Mouse (Mus musculus): ENCODE measurements at regions not wholly inside any gene's neighbourhood (a gene's known extent, or its start where the extent isn't known, plus 50 kb on each side); places are given as distances from the start of the nearest gene placed in this dataset.
A peak's percentile ranks its signal among the peaks of the same experiment; 100 is the strongest.

DNA sequence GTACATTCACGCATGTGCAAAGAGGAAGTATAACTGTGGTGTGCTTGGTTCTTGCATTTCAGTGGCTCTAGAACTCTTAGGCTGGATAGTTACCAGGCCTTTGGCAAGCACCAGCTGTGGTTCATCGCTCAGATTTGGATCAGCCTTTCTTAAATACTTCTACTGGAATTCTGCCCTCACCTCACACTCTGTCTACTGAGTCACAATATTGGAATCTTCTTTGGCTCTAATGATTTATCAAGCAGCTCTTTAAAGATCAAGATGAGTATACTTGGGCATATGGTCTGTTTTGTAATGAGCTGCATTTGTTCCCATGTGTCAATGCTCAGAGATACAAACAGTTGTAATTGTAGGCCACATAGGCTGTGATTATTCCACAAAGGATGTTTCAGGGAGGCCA is 197.5 kb downstream of the Icos start:
- DNase-seq (ENCODE audit: low read depth) = no peak

DNA sequence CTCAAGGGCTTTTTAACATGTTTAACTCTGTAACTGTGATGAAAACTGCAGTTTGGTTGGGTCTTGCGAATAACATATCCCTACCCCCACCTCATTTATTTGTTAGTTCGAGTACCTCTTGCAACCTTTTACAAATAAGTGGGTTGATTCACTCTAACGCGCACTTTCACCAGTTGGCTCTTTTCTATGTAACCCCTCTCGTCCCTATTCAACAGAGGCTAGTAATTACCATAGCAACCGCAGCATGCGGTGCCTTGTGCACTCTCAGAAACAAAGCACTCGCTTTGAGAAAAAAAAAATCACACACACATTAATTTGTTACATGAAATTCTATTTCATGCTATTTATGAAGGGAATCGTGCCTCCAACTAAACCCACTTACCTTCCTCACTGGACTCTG is 201.7 kb downstream of the Icos start:
- no peak for DNase-seq (ENCODE audit: low read depth)

DNA sequence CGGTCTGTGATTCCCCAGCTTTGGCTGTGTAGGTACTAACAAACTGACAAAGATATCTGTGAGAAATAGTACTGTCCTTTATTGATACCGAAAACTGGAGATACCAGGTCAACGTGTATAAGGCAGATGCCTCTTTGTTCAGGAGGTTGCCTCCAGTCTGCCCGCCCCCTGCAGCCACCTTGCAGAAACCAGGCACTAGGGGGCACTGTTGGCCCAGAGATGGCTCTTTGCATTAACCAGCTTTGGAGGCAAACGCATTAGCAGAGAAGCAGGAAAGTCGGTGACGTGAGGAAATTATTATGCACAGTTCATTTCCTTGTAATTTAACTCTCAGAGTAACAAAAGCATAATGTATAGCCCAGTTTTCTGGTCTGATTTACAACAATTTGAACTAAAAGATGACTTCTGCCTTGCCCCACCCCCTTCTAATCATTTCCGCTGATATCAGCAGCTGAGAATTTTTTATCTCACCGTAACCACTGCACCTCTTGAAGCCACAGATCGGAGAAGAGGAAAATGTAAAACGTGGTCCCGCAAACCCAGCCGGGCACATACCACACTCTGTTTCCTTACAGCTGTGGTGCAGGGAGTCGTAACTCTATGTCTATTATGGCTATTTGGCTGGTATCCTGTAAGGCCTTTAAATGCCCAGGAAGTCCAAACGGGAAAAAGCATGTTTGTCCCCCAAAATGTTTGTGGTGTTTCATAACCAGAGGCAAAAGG is 203.5 kb downstream of the Icos start:
- DNase-seq (ENCODE audit: low read depth) = no peak

DNA sequence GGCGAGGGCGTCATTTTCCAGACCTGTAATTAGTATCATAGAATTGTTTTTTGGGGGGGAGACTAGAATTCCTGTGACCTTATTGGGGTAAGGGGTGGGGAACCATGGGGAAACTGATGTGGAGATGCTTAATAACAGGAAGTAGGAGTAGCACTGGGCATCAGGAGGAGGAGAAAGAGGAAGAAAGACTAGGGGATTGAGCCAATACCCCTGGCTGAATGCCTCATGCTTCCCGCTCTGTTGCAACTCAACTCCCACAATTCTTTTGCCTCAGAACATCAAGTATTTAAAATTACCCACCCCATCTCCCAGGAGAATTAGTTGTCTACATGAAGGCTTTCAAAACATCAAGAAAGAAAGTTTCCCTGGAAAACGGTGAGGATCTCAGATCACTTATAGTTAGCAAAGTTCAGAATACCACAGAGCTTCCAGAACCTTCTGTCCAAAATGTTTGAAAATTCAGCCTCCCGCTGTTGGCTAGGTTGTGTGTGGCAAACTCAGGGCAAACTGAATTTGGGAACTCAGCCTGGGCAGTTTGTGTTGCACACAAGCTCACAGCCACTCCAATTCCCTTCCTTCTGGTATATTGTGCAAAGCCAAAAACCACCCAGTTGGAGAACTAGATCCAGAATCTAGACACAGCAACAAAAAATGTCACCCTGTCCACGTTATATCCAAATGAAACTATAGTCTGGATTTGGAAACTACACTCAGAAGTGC is 209.8 kb downstream of the Icos start:
- DNase-seq (ENCODE audit: low read depth) = no peak

DNA sequence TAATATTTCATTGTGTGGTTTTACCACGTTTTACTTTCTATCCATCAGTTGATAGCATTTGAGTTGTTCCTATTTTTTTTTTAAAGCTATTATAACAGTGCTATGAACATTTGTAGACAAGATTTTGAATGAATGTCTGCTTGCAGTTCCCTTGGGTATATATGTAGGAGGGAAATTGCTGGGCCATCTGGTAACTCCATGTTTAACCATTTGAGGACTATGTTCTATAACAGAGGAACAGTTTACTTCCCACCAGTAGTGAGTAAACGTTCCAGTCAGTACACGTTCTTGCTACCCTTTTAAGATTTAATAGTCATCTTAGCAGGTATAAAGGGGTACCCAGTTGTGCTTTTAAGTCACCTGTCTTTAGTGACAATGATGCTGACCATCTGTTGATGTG is 213.2 kb downstream of the Icos start:
- no peak for DNase-seq (ENCODE audit: low read depth)

DNA sequence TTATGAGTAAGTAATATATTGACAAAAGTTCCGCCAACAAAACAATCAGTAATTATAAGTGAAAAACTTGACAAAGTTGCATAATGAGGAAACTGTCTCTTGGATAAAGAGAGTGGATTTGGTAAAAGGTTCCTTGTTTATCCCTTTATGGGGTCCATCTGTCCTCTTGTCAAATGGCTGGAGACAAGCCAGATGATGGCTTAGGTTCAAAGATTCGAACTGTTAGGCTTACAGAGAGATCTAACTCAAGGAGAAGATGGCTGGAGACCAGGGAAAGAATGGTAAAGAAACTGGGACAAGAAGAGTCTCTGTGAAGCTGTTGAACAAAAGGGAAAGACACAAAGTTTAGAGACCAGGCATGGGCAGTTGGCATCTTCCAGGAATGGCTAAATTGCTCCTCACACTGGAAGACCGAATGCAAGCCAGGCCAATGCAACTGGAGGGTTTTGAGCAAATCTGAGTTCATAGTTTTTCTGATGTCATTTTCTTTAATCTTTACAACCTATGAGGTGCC is 220.9 kb downstream of the Icos start:
- DNase-seq (ENCODE audit: low read depth) = no peak

DNA sequence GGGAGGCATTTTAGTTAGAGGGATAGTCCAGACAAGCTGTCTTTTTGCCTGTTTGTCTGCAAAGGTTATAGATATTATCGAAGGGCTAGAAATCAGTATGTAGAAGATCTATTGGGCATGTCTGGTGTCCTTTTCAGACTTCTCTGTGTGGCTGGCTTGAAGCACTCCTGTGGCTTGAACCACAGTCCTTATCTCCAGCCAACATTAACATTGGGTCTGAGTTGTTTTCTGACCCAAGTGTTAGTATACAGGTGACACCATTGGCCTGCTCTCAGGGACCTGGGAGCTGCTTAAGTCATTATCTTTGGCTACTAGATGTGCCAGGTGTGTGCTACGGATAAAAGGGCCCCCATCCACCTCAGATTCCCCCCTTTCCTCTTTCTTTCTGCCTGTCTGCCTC is 223.3 kb downstream of the Icos start:
- no peak for DNase-seq (ENCODE audit: low read depth)

DNA sequence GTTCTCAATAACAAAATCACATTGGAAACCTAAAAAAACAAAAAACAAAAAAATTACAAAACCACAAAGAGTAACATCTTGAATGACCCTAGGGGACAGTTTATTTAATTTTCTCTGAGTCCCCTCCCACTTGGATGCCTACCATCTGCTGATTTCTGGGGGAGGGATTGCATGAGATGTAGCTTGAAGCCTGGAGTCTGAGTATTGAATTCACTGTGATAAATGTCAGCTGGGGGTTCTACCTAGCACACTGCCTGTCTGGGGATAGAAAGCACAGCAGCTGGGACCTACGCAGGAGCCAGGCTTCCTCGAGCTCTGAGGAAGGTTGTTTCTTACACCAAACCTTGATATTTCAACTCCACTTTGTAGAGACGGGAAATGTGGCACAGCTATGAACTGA is 224.4 kb downstream of the Icos start:
- DNase-seq (ENCODE audit: low read depth) = no peak

DNA sequence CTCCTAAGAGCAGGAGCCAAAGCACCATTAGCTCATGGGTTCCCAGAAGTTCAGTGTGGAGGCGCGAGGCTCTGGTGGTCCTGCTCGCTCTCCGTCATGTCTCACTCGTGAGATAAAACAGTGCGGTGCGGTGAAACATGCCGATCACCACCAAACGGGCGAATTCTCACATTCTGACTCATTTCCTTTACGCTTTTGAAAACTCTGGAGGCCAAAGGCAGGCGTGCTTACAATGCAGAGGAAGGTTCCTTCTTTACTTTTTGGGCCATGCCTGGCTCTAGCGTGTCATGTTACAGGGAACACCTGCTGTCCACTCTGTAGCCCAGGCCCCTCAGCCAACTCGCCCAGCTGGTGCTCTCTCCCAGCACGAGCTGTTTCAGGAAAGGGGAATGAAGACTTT is 225.4 kb downstream of the Icos start:
- peak; percentile 19 for DNase-seq (ENCODE audit: low read depth)

DNA sequence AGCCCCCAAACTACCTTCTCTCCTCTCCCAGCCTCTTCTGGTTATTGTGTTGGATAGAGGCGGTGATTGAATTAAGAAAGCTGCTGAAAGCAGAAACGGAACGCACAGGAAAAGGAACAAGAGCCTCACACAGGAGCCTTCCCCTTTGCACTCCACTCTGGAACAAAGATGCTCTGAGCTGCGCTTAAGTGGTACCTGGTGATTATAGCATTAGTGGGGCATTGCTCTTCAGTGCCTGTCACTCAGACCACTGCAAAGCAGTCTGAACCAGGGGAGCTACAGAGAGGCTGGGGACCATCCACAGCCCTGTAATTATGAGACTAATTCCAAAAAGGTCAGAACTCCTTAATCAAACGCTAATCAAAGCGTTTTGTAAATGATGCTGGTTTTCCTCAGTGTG is 225.9 kb downstream of the Icos start:
- DNase-seq (ENCODE audit: low read depth) = no peak

DNA sequence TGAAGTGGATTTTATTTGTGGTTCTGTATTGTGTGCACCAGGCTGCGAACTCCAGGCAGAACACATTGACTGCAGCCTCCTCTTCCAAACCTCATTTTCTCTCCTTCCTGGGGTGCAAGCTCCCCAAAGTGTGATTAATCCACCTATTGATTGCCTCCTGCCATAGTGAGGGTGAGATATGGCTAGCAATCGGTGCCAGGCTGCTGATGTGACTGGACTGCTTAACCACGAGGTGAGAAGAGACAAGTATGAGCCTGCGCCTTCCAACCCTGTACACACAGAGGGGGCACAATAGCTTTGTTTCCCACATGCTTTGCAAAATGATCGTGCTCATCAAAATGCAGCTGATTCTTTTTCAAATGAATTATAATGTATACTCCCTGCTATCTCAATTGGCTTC is 227.4 kb downstream of the Icos start:
- no peak for DNase-seq (ENCODE audit: low read depth)

DNA sequence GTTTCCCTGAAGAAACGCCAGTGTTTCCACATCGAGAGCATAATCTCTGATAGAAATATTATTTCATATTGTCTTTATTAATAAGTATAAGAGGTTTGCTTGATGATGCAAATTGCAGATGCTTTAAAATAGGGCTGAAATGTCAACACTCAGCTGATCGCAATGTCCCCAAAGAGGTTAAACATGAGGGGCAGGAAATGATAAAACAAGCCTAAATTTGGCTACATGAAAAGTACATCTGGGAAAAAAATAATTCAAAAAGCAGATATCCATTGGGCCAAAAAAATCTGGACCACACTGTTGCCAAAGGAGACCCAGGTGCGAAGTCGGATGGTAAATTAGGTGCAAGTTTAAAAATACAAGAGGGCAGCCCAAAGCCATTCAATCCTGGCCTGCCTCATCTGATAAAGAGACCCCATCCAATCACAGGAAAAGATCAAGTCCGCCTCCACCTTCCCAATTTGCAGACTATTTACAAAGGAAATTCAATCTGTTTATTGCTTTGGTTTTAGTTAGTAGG is 229.2 kb downstream of the Icos start:
- DNase-seq (ENCODE audit: low read depth) = no peak

DNA sequence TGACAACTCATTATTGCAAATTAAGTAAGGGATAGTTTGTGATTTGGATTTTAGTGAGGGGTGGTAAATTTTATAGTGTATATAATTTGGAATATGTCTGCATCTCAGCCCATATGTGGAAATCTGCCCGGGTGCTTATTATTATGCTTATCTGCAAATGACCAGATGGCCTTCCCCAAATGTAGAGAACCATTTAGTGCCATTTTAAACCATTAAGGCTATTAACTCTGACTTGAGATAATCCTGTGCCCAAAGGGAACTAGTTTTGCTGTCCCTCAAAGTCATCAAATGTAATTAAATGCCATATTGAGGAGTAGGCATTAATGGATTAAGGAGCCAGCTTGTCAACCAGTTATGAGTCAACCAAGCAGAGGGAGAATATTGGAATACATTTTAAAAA is 230.7 kb downstream of the Icos start:
- DNase-seq (ENCODE audit: low read depth) = no peak

DNA sequence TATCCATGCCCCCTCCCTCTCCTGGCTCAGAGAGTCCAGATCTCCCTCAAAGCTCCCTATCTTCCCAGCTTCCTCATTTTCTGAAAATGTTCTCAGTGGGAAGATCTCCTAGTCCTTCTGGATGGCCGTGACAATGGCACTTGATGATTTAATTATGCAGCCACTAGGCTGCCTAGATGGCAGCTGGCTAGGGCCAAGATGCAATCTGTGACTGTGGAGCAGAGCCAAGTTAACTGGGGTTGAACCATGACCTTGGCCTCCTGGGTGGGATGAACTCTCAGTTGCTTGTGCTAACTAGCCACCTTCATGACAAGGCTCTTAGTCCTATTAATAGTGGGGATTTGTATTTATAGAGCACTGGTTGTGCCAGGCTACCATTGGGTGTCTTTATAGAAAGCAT is 243.4 kb downstream of the Icos start:
- no peak for DNase-seq (ENCODE audit: low read depth)

DNA sequence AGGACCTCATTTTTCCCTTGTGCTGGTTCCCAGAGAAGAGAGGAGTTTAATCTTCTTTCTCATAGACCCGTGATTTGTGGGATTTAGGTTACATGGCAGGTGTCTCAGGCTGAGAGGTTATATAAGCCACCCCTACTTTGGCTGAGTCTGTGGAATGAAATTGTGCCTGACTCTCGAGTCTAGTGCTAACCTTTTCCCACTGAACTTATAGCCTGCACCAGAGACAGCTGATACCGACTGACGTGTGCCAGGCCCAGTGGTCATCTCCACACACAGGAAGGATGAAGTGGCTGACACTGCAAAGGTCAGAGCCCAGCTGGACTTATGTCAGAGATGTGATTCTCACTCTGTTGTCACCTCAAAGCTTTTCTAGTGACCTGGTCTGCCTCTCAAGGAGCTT is 251.2 kb downstream of the Icos start:
- no peak for DNase-seq (ENCODE audit: low read depth)

DNA sequence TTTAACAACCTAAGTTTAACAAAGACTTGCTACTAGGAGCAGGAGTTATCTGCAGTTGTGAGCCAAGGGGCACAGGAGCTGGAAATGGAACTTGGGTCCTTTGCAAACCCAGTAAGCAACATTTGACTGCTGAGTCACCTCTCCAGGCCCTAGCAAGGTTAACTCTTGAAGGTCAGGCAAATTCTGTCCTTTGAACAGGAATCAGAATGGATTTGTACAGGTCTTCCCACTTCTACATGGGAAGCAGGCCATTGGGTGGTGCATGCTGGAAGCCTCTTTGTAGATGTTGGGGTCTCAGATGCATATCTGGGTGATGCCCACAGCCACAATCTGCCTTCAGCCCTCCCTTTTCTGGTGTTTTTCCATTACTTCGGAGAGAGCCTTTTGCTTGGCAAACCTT is 255.3 kb downstream of the Icos start:
- DNase-seq (ENCODE audit: low read depth) = no peak

DNA sequence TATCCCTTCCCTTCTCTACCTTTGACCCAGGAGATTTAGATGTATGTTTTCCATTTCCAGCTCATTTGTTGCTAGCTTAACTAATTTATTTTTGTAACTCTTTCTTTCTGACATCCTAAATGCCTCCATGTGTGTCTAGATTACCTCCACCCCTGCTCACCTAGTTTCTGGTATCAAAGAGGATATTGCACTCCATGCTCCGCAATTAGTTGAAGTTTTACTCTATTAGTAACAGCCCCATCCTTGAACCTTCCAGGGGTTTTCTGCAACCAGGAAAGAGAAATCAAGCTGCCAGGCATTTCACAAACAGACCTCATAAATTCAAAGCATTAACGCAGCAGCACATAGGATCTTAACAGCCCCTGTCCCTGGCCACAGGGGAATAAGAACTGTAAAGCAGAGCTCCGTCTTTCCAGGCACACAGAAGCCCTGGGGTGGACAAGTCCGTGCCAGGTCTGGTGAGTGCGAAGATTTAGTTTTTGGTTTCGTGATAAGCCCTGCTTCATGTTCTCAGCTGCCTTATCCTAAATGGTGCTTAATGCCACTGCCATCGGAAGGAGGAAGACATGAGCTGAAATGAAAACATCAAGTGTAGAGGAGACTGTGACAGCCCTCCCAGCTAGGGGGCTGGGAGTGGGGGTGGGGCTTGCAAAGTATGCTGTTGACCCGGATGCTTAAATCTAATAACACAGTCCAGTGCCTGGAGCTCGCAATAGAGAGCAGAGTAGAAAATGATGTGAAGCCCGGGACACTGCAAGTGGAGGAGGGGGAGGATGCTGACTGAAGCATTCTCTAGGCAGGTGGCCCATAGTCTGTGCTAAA is 256.0 kb downstream of the Icos start:
- DNase-seq (ENCODE audit: low read depth) = no peak

DNA sequence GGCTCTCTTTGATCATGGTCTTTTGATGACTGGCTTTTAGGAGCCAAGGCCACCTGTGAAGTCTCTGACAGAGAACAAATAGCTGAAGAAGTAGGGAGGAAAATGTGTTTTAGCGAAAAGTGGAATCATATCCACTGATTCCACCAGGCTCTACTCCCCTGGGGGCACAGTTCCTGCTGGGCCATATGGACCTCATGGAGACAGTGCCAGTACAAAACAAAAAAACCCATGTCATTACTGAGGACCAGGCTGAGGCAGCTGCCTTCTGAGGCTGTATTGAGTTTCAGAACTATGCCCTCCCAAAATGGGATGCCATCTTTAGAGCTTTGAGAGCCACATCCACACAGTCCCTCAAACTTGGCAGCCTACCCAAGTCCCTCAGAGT is 256.6 kb downstream of the Icos start:
- no peak for DNase-seq (ENCODE audit: low read depth)

DNA sequence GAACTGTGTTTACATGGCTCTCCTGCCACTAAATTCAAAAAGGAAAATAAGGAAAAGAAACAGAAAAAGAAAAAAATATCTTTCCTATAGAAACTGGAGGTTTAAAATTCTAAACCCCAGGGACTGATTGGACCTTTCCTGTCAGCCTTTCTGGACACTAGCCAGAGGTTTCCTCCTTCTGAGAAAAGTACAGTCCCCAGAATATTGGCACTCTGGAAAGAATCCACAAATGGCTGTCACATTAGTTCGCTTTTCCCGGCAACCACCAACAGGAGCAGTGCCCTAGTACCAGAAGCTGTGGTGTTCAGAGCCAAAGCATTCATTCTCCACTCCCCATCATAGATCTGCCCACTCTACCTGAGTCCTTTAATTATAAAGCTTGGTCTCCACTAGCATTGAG is 258.8 kb downstream of the Icos start:
- no peak for DNase-seq (ENCODE audit: low read depth)

DNA sequence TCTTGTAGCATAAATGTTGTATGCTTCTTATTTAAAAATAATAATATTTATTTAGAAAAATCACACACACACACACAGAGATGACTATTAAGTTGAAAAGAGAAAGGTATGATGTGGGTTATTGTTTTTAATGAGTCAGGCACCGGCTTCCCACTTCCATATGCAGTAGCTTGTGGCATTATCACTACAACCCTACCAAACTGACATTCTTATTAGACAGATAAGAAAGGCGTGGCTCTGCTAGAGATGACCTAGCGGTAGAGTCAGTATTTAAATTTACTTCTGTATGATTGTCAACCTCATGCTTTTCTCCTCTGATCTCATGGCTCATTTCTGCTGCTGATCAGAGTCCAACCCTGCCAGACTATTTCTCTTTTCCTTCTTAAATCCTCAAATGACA is 260.9 kb downstream of the Icos start:
- no peak for DNase-seq (ENCODE audit: low read depth)

DNA sequence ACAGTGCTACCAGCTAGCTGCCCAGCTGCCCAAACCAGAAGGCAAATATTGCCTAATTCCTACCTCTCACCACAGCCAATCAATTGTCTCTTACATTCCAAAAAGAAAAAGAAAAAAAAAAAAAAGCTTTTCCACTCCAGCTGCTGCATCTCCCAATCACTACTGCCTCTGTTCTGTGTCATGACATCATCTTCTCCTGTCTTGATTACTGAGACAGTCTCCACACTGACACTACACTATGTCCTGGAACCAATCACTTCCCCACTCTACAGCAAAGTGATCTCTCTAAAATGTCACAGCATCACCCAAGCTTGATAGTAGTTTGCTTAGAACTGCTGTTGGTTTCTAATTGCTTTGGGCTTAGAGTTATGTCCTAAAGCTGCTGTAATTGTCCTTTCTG is 279.8 kb downstream of the Icos start:
- no peak for DNase-seq (ENCODE audit: low read depth)

DNA sequence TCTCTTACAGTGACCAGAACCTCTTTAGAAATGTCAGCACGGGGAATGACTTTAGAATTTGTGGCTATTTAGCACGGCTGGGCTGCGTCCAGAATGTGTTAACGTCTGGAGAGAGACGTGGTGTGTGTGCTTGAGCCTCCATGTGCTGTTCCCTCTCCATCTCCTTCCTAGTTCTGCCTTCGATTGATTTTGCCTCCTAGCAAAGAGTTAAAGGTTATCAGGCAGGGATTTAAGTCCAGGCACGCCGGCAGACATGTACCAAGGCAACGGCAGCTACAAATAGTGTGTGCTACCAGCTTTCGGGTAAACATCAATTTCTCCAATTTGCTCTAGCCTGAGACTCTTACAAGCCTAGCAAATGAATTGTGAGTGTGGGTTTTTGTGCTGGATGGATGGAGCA is 285.7 kb downstream of the Icos start:
- no peak for DNase-seq (ENCODE audit: low read depth)

DNA sequence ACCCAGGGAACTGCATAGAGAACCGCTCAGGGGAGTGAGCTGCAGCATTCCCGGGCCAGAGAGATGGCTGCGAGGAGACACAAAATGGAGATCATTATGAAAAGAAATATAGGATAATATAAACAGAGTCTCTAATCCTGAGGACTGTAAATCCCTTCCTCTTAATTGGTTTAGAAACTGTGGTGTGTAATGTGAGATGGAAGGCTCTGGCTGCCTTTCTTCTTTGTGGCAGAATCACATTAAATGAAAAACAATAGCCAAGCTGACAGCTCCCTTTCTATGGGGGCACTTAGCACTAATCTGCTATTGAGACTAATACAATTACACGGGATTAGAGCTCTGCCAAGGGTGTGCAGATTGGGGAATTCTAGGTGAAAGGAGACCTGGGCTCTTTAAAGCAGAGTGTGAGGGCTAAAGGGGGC is 288.0 kb downstream of the Icos start:
- DNase-seq (ENCODE audit: low read depth) = no peak
